Mouse (Mus musculus) kidney, postnatal 0 days (tissue): Measurements from ENCODE around the gene Ccdc12. TPM values are rescaled to one million over a fixed set of nuclear protein-coding genes. Genes with fewer than 3 reads are reported as not detected.

ENCODE experiments used
- ATAC-seq: fragments of 200-750 bp; cut with Nextera tagmentation; replicated peaks from 2 replicates; pipeline ENCODE4 v1.8.0; 2017; ENCODE audit warnings: low read depth, moderate number of reproducible peaks, moderate TSS enrichment, moderate library complexity; ENCODE audit not compliant: low FRiP score
- DNase-seq: peaks from one replicate; pipeline ENCODE4 v3.0.0-alpha.2; 2016; ENCODE audit warnings: low spot score
- H3K27ac ChIP-seq: fragments of 300-500 bp; sonication (generic); 2 replicates; pipeline ENCODE4 v1.5.1; 2014; ENCODE audit warnings: mild to moderate bottlenecking
- H3K27me3 ChIP-seq: fragments of 300-500 bp; sonication (generic); 2 replicates; pipeline ENCODE4 v1.6.1; 2014; ENCODE audit warnings: low read length, mixed read lengths; ENCODE audit not compliant: insufficient read depth
- H3K36me3 ChIP-seq: fragments of 300-500 bp; sonication (generic); 2 replicates; pipeline ENCODE4 v1.6.1; 2014; ENCODE audit warnings: low read length, mixed read lengths; ENCODE audit not compliant: insufficient read depth
- H3K4me1 ChIP-seq: fragments of 300-500 bp; sonication (generic); replicated peaks from 2 replicates; pipeline ENCODE4 v1.6.1; 2014; ENCODE audit warnings: antibody characterized with exemption, low read length, mixed read lengths; ENCODE audit not compliant: insufficient read depth
- H3K4me2 ChIP-seq: fragments of 300-500 bp; sonication (generic); 2 replicates; pipeline ENCODE4 v1.6.1; 2014; ENCODE audit warnings: mild to moderate bottlenecking, low read length, moderate library complexity, mixed read lengths
- H3K4me3 ChIP-seq: fragments of 300-500 bp; sonication (generic); replicated peaks from 2 replicates; pipeline ENCODE4 v1.5.1; 2014; ENCODE audit warnings: low read depth, low read length
- H3K9ac ChIP-seq: fragments of 300-500 bp; sonication (generic); 2 replicates; pipeline ENCODE4 v1.6.1; 2014; ENCODE audit warnings: low read depth, low read length
- H3K9me3 ChIP-seq: fragments of 300-500 bp; sonication (generic); replicated peaks from 2 replicates; pipeline ENCODE4 v1.6.1; 2016; ENCODE audit warnings: low read length, inconsistent platforms, mixed read lengths
- CTCF ChIP-seq: IDR thresholded peaks from 2 replicates; pipeline ENCODE4 v1.5.1; 2016; ENCODE audit warnings: antibody characterized with exemption, low read depth, mild to moderate bottlenecking, moderate library complexity
- WGBS: fragments of 180-500 bp; shearing (Covaris S2); extraction: QIAGEN DNeasy Blood & Tissue Kit; methylation state at CpG from one replicate; pipeline ENCODE4 v1.1.7; 2014; 5-methylcytosine and 5-hydroxymethylcytosine counted together
- polyA plus RNA-seq: library from polyadenylated mRNA; unstranded; fragments of >200 nt; fragmentation: Nextera tagmentation; extraction: Ambion mirVana; gene quantifications from 2 replicates; pipeline ENCODE4 v1.2.1, GENCODE M21; 2015

Ccdc12 gene
- polyA plus RNA-seq = 153 and 154 TPM in 2 replicates

GRCm38 (mm10) chr9:110656249-110657221 lies at the start of gene Ccdc12:
Gene Ccdc12 (plus strand): TSS chr9:110656503.
- TF ChIP-seq CTCF = peak; percentile 44; the same call in 1 of the 2 replicates
- H3K4me1 ChIP-seq = peaks cover 17% of the 10 kb centered on the region
- H3K9me3 ChIP-seq = no peaks in the 10 kb centered on the region
- H3K36me3 ChIP-seq = 0 out of 2 replicates have a peak, but pooled peaks cover 8% of the 10 kb centered on the region
- peak within 1 kb of the TSS; percentile 59 for H3K4me2 ChIP-seq
- H3K9ac ChIP-seq = peak within 1 kb of the TSS; percentile 77
- H3K4me3 ChIP-seq = peak within 1 kb of the TSS; percentile 65
- 2% methylated on average over 52 of the region's 52 CpGs for WGBS
- ATAC-seq (peak; percentile 91), DNase-seq (peak; percentile 99)
- H3K27me3 ChIP-seq = no peaks in the 10 kb centered on the region
- H3K27ac ChIP-seq = peak within 1 kb of the TSS; percentile 92

GRCm38 (mm10) chr9:110611471-110611870 lies 44.8 kb upstream of the Ccdc12 start:
- Histone ChIP-seq H3K9me3 (no peaks in the 10 kb centered on the region), H3K27me3 (no peaks in the 10 kb centered on the region), H3K4me3 (no peak overlapping the region), H3K36me3 (peaks cover 24% of the 10 kb centered on the region), H3K4me2 (no peak overlapping the region), H3K9ac (no peak overlapping the region), H3K27ac (no peak overlapping the region), H3K4me1 (no peaks in the 10 kb centered on the region)
- ATAC-seq (no peak), DNase-seq (no peak)
- no peak for TF ChIP-seq CTCF
- 89% methylated on average over 3 of the region's 3 CpGs for WGBS

DNA sequence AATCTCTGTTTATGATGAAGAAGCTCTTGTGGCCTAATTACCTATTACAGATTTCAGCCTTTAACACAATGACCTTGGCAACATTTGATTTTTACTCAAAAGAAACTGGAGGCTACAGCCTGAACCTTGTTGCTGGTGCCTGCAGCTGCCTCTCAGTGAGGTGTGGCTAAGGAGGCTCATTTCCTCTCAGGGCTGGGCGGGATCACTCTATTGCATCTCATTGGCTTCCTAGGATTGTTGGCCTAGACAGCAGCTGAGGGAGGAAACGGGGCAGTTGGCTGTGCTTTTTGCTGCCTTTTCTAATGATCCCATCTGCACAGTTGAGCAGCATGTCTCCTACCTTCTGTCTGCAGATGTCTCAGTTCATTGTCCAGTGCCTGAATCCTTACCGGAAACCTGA lies 39.2 kb upstream of the Ccdc12 start:
- Histone ChIP-seq H3K9ac (no peak overlapping the region), H3K27ac (no peak overlapping the region), H3K9me3 (no peaks in the 10 kb centered on the region), H3K27me3 (no peaks in the 10 kb centered on the region), H3K36me3 (peaks cover 45% of the 10 kb centered on the region), H3K4me2 (no peak overlapping the region), H3K4me1 (no peaks in the 10 kb centered on the region), H3K4me3 (no peak overlapping the region)
- no peak for TF ChIP-seq CTCF
- 68% methylated on average over 3 of the region's 3 CpGs for WGBS
- no peak for ATAC-seq
- DNase-seq = peak; percentile 18

- H3K9ac ChIP-seq = no peak overlapping the region
- H3K27ac ChIP-seq = no peak overlapping the region
- H3K4me2 ChIP-seq = no peak overlapping the region
- peaks cover 9% of the 10 kb centered on the region for H3K4me1 ChIP-seq
- H3K36me3 ChIP-seq = peaks cover 36% of the 10 kb centered on the region
- H3K27me3 ChIP-seq = no peaks in the 10 kb centered on the region
- WGBS = 91% methylated on average over 7 of the region's 7 CpGs
- TF ChIP-seq CTCF = peak; percentile 52
- no peaks in the 10 kb centered on the region for H3K9me3 ChIP-seq
- ATAC-seq (no peak), DNase-seq (no peak)
- no peak overlapping the region for H3K4me3 ChIP-seq
These were observed 36.1 kb upstream of the Ccdc12 start for GRCm38 (mm10) chr9:110620180-110620579.

- Histone ChIP-seq H3K9me3 (no peaks in the 10 kb centered on the region), H3K4me2 (no peak overlapping the region), H3K4me1 (peaks cover 11% of the 10 kb centered on the region), H3K36me3 (peaks cover 31% of the 10 kb centered on the region), H3K9ac (no peak overlapping the region), H3K27ac (no peak overlapping the region), H3K4me3 (no peak overlapping the region), H3K27me3 (no peaks in the 10 kb centered on the region)
- no peak for TF ChIP-seq CTCF
- WGBS = 93% methylated on average over 7 of the region's 7 CpGs
- ATAC-seq = no peak
- DNase-seq = no peak
These were observed 35.6 kb upstream of the Ccdc12 start for GRCm38 (mm10) chr9:110620685-110621084.

- Histone ChIP-seq H3K4me1 (peaks cover 11% of the 10 kb centered on the region), H3K9me3 (no peaks in the 10 kb centered on the region), H3K27ac (peak overlapping the region; percentile 19; the same call in 1 of the 2 replicates), H3K27me3 (no peaks in the 10 kb centered on the region), H3K4me3 (no peak overlapping the region), H3K4me2 (no peak overlapping the region), H3K9ac (no peak overlapping the region), H3K36me3 (peaks cover 24% of the 10 kb centered on the region)
- no peak for TF ChIP-seq CTCF
- ATAC-seq (no peak), DNase-seq (no peak)
- 78% methylated on average over 12 of the region's 12 CpGs for WGBS
These were observed 33.6 kb upstream of the Ccdc12 start for GRCm38 (mm10) chr9:110622621-110623219.
